Mouse (Mus musculus): Measurements from ENCODE around the gene Fkbp15. TPM values are rescaled to one million over a fixed set of nuclear protein-coding genes. Genes with fewer than 3 reads are reported as not detected.

The Fkbp15 gene
- polyA plus RNA-seq, 1 experiment: 26.1 TPM

- H3K4me1 ChIP-seq (ENCODE audit: control insufficient read depth, insufficient read depth, low read length): peaks cover 2% of the 10 kb centered on the region; the same call in 1 of the 2 replicates
- TF ChIP-seq POLR2A (IDR thresholded peaks at IDR 0.05; ENCODE audit: extremely low read depth, insufficient read depth, low read length) (no peak), CTCF (IDR thresholded peaks at IDR 0.05; ENCODE audit: extremely low read depth, insufficient read depth, low read length) (no peak)
- no peak overlapping the region for H3K27ac ChIP-seq (ENCODE audit: insufficient read depth, low read length)
- no peak overlapping the region for H3K4me3 ChIP-seq (ENCODE audit: insufficient read depth, low read length)
These were observed 33.1 kb upstream of the Fkbp15 start for GRCm38 (mm10) chr4:62393459-62393858.

GRCm38 (mm10) chr4:62391892-62392291 is 31.5 kb upstream of the Fkbp15 start:
- H3K4me3 ChIP-seq (ENCODE audit: insufficient read depth, low read length): no peak overlapping the region
- no peak for TF ChIP-seq CTCF (IDR thresholded peaks at IDR 0.05; ENCODE audit: extremely low read depth, insufficient read depth, low read length)
- no peak for TF ChIP-seq POLR2A (IDR thresholded peaks at IDR 0.05; ENCODE audit: extremely low read depth, insufficient read depth, low read length)
- no peak overlapping the region for H3K27ac ChIP-seq (ENCODE audit: insufficient read depth, low read length)
- no peaks in the 10 kb centered on the region for H3K4me1 ChIP-seq (ENCODE audit: control insufficient read depth, insufficient read depth, low read length)

DNA sequence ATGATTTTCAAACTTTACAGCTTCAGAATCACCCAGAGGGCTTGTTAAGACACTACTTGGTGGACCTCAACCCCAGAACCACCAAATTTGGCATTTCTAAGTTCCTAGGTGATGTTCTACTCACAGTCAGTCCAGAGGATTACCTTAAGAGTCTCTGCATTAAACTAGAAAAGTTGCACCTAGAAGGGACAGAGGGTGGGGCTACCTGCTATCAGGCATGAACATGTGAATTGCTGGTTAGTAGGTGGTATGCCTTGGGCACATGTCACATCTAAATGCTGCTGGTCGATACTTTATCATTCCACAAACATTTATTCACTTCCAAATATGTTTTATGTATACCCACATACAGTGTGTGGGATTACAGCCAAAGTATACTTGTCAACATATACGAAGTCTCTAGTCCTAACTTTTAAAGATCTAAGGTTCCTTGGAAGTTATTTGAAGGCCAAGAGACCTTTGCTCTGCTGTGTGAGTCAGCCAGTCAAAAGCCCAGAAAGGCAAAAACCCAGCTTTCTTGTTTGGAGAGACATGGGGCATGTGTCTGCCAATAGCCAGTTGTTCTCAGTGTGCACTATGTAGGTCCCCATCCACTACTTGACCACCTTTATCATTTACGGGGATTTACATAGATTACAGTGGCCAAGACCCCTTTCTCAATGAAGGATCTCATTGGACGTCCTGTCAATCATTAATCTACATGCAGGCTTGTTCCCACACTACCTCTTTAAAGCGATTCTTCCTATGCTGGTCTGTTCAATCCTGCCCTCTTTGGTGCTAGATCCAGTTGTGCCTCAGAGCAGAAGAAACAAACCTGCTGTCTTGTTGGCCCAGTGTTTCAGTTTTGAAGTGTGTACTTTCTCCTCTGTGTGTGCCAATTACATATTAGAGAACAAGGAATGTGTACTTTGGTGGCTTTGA is 29.5 kb upstream of the Fkbp15 start:
- Histone ChIP-seq H3K27ac (ENCODE audit: insufficient read depth, low read length) (no peak overlapping the region), H3K4me1 (ENCODE audit: control insufficient read depth, insufficient read depth, low read length) (no peaks in the 10 kb centered on the region)
- TF ChIP-seq POLR2A (IDR thresholded peaks at IDR 0.05; ENCODE audit: extremely low read depth, insufficient read depth, low read length) (no peak), CTCF (IDR thresholded peaks at IDR 0.05; ENCODE audit: extremely low read depth, insufficient read depth, low read length) (no peak)

DNA sequence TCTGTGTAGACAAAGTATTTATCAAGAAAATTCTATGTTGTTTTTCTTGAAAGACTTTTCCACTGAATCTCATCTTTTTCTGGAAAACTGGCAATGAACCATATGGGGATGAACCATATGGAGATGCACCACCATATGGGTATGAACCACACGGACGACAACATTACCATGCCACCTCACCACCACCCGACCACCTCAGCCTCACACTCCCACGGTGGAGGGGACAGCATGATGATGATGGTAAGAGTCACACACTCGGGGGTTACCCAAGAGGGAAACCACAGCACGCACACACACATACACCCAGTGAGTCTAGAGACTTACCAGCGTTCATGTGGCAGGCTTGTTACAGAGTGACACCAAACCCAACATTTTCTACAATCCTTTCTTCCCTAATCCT is 25.1 kb upstream of the Fkbp15 start:
- Histone ChIP-seq H3K4me3 (ENCODE audit: insufficient read depth, low read length) (no peak overlapping the region), H3K27ac (ENCODE audit: insufficient read depth, low read length) (no peak overlapping the region), H3K4me1 (ENCODE audit: control insufficient read depth, insufficient read depth, low read length) (no peaks in the 10 kb centered on the region)
- TF ChIP-seq CTCF (IDR thresholded peaks at IDR 0.05; ENCODE audit: extremely low read depth, insufficient read depth, low read length) (no peak), POLR2A (IDR thresholded peaks at IDR 0.05; ENCODE audit: extremely low read depth, insufficient read depth, low read length) (no peak)

More for the DNA sequence above, 29.5 kb upstream of the Fkbp15 start:
- H3K4me3 ChIP-seq (ENCODE audit: insufficient read depth, low read length): no peak overlapping the region

DNA sequence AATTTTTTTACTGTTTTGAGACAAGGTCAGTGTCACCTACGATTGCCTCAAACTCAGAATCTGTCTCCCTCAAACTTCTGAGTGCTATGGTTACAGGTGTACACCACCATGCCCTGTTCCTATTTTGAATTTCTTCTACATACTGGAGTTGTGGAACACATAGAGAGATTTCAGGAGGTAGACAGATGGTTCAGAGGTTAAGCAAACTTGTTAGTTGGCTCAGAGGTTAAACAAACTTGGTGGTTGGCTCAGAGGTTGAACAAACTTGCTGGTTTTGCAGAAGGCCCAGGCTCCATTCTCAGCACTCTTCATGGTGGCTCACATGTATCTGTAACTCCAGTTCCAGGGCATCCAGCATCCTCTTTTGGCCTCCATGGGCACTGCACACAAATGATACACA is 23.8 kb upstream of the Fkbp15 start:
- TF ChIP-seq POLR2A (IDR thresholded peaks at IDR 0.05; ENCODE audit: extremely low read depth, insufficient read depth, low read length) (no peak), CTCF (IDR thresholded peaks at IDR 0.05; ENCODE audit: extremely low read depth, insufficient read depth, low read length) (no peak)
- Histone ChIP-seq H3K4me1 (ENCODE audit: control insufficient read depth, insufficient read depth, low read length) (no peaks in the 10 kb centered on the region), H3K4me3 (ENCODE audit: insufficient read depth, low read length) (no peak overlapping the region), H3K27ac (ENCODE audit: insufficient read depth, low read length) (no peak overlapping the region)

- Histone ChIP-seq H3K4me1 (ENCODE audit: control insufficient read depth, insufficient read depth, low read length) (no peaks in the 10 kb centered on the region), H3K4me3 (ENCODE audit: insufficient read depth, low read length) (no peak overlapping the region), H3K27ac (ENCODE audit: insufficient read depth, low read length) (no peak overlapping the region)
- TF ChIP-seq CTCF (IDR thresholded peaks at IDR 0.05; ENCODE audit: extremely low read depth, insufficient read depth, low read length): no peak
- TF ChIP-seq POLR2A (IDR thresholded peaks at IDR 0.05; ENCODE audit: extremely low read depth, insufficient read depth, low read length): no peak
These were observed 23.4 kb upstream of the Fkbp15 start for GRCm38 (mm10) chr4:62383752-62384151.

DNA sequence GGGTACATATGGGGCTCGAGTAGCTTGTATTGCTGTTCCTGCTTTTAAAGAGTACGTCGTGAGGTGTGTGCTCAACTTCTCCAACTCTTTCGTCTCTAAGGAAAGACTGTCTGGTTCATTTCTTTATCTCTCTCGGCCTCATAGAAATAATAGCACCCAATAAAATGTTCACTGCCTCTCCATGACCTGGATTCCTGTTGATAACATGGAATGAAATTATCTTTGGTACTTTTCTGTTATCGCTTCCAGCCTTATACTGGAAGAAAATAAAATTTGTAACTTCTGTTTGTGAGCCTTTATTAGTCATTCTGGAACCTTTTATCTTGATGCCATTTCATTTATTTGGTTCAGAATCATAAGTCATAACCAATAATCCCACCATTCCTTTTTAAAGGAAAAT is 22.9 kb upstream of the Fkbp15 start:
- H3K27ac ChIP-seq (ENCODE audit: insufficient read depth, low read length): no peak overlapping the region
- H3K4me3 ChIP-seq (ENCODE audit: insufficient read depth, low read length): no peak overlapping the region
- no peak for TF ChIP-seq POLR2A (IDR thresholded peaks at IDR 0.05; ENCODE audit: extremely low read depth, insufficient read depth, low read length)
- TF ChIP-seq CTCF (IDR thresholded peaks at IDR 0.05; ENCODE audit: extremely low read depth, insufficient read depth, low read length): no peak
- H3K4me1 ChIP-seq (ENCODE audit: control insufficient read depth, insufficient read depth, low read length): no peaks in the 10 kb centered on the region

DNA sequence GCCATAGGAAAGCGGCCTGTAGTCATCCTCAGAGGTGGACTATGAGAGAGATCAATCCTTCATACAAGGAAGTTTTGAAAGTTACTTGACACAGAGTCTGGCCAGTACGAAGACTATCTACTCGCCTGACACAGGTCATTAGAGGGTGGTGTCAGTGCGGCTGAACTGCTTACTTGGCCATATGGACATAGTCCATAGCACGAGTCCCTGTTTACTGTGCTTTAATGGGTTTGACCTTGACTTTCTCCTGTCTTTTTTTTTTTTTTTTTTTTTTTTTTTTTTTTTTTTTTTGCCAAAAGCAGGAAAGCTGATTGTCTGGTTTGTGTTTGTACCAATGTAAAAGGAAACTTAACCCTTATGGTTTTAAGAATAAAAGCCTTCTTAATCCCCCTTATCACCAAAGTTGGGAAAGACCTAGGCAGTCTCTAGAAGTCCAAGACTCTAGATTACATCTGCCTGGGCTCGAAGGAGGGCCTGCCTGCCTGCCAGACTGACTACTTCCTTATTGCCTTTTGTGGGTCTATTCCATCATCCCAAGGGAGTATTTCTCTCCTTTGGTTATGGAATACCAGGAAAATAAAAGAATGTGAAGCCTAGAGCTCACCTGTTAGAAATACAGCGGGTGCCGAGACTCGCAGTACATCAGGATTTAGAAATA is 19.5 kb upstream of the Fkbp15 start:
- no peak overlapping the region for H3K27ac ChIP-seq (ENCODE audit: insufficient read depth, low read length)
- no peaks in the 10 kb centered on the region for H3K4me1 ChIP-seq (ENCODE audit: control insufficient read depth, insufficient read depth, low read length)
- H3K4me3 ChIP-seq (ENCODE audit: insufficient read depth, low read length): no peak overlapping the region
- TF ChIP-seq CTCF (IDR thresholded peaks at IDR 0.05; ENCODE audit: extremely low read depth, insufficient read depth, low read length): no peak
- TF ChIP-seq POLR2A (IDR thresholded peaks at IDR 0.05; ENCODE audit: extremely low read depth, insufficient read depth, low read length): no peak

DNA sequence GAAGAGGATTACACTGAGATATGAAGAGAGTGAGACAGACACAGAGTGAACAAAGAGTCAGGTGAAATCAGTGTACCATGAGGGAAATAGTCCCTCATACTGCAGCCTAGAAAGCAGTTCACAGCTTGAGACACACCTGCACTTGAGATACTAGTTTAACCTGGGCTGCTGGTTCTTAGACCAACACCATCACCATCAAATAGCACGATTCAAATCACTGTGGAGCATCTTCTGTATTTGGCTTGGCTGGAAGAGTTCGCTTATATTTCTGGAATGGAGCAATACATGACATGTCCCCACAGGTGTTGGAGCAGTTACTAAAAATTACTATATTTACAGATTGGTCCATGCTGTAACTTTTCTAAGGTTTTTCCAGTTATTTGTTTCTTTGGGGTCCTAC is 15.8 kb upstream of the Fkbp15 start:
- Histone ChIP-seq H3K27ac (ENCODE audit: insufficient read depth, low read length) (no peak overlapping the region), H3K4me3 (ENCODE audit: insufficient read depth, low read length) (no peak overlapping the region), H3K4me1 (ENCODE audit: control insufficient read depth, insufficient read depth, low read length) (no peaks in the 10 kb centered on the region)
- no peak for TF ChIP-seq CTCF (IDR thresholded peaks at IDR 0.05; ENCODE audit: extremely low read depth, insufficient read depth, low read length)
- no peak for TF ChIP-seq POLR2A (IDR thresholded peaks at IDR 0.05; ENCODE audit: extremely low read depth, insufficient read depth, low read length)

- H3K4me1 ChIP-seq (ENCODE audit: control insufficient read depth, insufficient read depth, low read length): no peaks in the 10 kb centered on the region
- no peak overlapping the region for H3K4me3 ChIP-seq (ENCODE audit: insufficient read depth, low read length)
- H3K27ac ChIP-seq (ENCODE audit: insufficient read depth, low read length): no peak overlapping the region
- TF ChIP-seq CTCF (IDR thresholded peaks at IDR 0.05; ENCODE audit: extremely low read depth, insufficient read depth, low read length) (no peak), POLR2A (IDR thresholded peaks at IDR 0.05; ENCODE audit: extremely low read depth, insufficient read depth, low read length) (no peak)
These were observed 14.0 kb upstream of the Fkbp15 start for GRCm38 (mm10) chr4:62374342-62374741.

All from cortical plate, adult 2 months (tissue).